Mouse (Mus musculus): ENCODE measurements around the gene Daam1. TPM values are rescaled to one million over a fixed set of nuclear protein-coding genes. Genes with fewer than 3 reads are reported as not detected.

Daam1 gene
- polyA plus RNA-seq, 2 experiments, result 10.5 to 13.3 TPM

- no peaks in the 10 kb centered on the region for H3K27me3 ChIP-seq (ENCODE audit: control insufficient read depth, insufficient read depth, low read length)
- no peak overlapping the region for H3K9ac ChIP-seq (replicated peaks)
- no peaks in the 10 kb centered on the region for H3K36me3 ChIP-seq (replicated peaks; ENCODE audit: control insufficient read depth, insufficient read depth, low read depth)
- H3K4me1 ChIP-seq (replicated peaks; ENCODE audit: control insufficient read depth in 2 of 2, insufficient read depth in 2 of 2, low read length in 1 of 2), result peaks cover 0 to 7% of the 10 kb centered on the region in 2 experiments; a peak in 2 of 4 replicates
- 47% methylated on average over 2 of the region's 2 CpGs for WGBS (ENCODE audit: insufficient replicate concordance)
- no peak overlapping the region for H3K27ac ChIP-seq
- TF ChIP-seq CTCF (IDR thresholded peaks at IDR 0.05; ENCODE audit: low read depth) (no peak), EP300 (IDR thresholded peaks at IDR 0.05; ENCODE audit: low read depth) (no peak)
- ATAC-seq (ENCODE audit: insufficient read depth) (no peak), DNase-seq (ENCODE audit: low read depth in 3 of 3, low spot score in 3 of 3) (no peak)
- no peak overlapping the region for H3K4me2 ChIP-seq (ENCODE audit: low read depth)
- no peaks in the 10 kb centered on the region for H3K9me3 ChIP-seq (ENCODE audit: control insufficient read depth, low read length)
- no peak overlapping the region for H3K4me3 ChIP-seq (ENCODE audit: insufficient read depth in 1 of 2, low read depth in 2 of 2, low read length in 2 of 2)
Observed at GRCm38 (mm10) chr12:72038866-72039265, 208.0 kb downstream of the Daam1 start.

- 53% methylated on average over 8 of the region's 8 CpGs for WGBS (ENCODE audit: insufficient replicate concordance)
- Histone ChIP-seq H3K27me3 (ENCODE audit: control insufficient read depth, insufficient read depth, low read length) (no peaks in the 10 kb centered on the region), H3K4me3 (ENCODE audit: insufficient read depth in 1 of 2, low read depth in 2 of 2, low read length in 2 of 2) (no peak overlapping the region), H3K4me1 (replicated peaks; ENCODE audit: control insufficient read depth in 2 of 2, insufficient read depth in 2 of 2, low read length in 1 of 2) (peaks cover 0 to 7% of the 10 kb centered on the region in 2 experiments; a peak in 2 of 4 replicates), H3K9me3 (ENCODE audit: control insufficient read depth, low read length) (no peaks in the 10 kb centered on the region), H3K36me3 (replicated peaks; ENCODE audit: control insufficient read depth, insufficient read depth, low read depth) (no peaks in the 10 kb centered on the region), H3K27ac (no peak overlapping the region), H3K9ac (replicated peaks) (no peak overlapping the region), H3K4me2 (ENCODE audit: low read depth) (no peak overlapping the region)
- TF ChIP-seq CTCF (IDR thresholded peaks at IDR 0.05; ENCODE audit: low read depth), result no peak
- TF ChIP-seq EP300 (IDR thresholded peaks at IDR 0.05; ENCODE audit: low read depth), result no peak
- DNase-seq (ENCODE audit: low read depth in 3 of 3, low spot score in 3 of 3) (no peak), ATAC-seq (ENCODE audit: insufficient read depth) (no peak)
Observed at GRCm38 (mm10) chr12:72039501-72039900, 208.6 kb downstream of the Daam1 start.

GRCm38 (mm10) chr12:72041238-72041637 lies 210.4 kb downstream of the Daam1 start:
- Histone ChIP-seq H3K36me3 (replicated peaks; ENCODE audit: control insufficient read depth, insufficient read depth, low read depth) (no peaks in the 10 kb centered on the region), H3K9me3 (ENCODE audit: control insufficient read depth, low read length) (no peaks in the 10 kb centered on the region), H3K9ac (replicated peaks) (no peak overlapping the region), H3K4me1 (replicated peaks; ENCODE audit: control insufficient read depth in 2 of 2, insufficient read depth in 2 of 2, low read length in 1 of 2) (peaks cover 0 to 5% of the 10 kb centered on the region in 2 experiments; a peak in 2 of 4 replicates), H3K4me3 (ENCODE audit: insufficient read depth in 1 of 2, low read depth in 2 of 2, low read length in 2 of 2) (no peak overlapping the region), H3K27ac (no peak overlapping the region), H3K27me3 (ENCODE audit: control insufficient read depth, insufficient read depth, low read length) (no peaks in the 10 kb centered on the region), H3K4me2 (ENCODE audit: low read depth) (no peak overlapping the region)
- TF ChIP-seq EP300 (IDR thresholded peaks at IDR 0.05; ENCODE audit: low read depth) (no peak), CTCF (IDR thresholded peaks at IDR 0.05; ENCODE audit: low read depth) (no peak)
- DNase-seq (ENCODE audit: low read depth in 3 of 3, low spot score in 3 of 3) (no peak), ATAC-seq (ENCODE audit: insufficient read depth) (no peak)
- 69% methylated on average over 3 of the region's 3 CpGs for WGBS (ENCODE audit: insufficient replicate concordance)

Other genes with a start within 250 kb of the Daam1 start
- 0.49 and 0.55 TPM in 2 replicates for gene Gpr135, start 240.0 kb downstream of the Daam1 start, polyA plus RNA-seq (2012; rRNA removed)
- gene Gpr135, start 240.0 kb downstream of the Daam1 start, polyA plus RNA-seq (2014; fragmentation: Nextera tagmentation; extraction: Ambion mirVana), result 0.13 TPM in 2 replicates

Data from liver, embryonic 14.5 days (tissue).